Mouse (Mus musculus): ENCODE data around the gene Sh3gl2.

Gene Sh3gl2

GRCm38 (mm10) chr4:85405276-85405675 lies 200.3 kb downstream of the Sh3gl2 start:
- DNase-seq (ENCODE audit: low read depth, low spot score): peak; percentile 64

GRCm38 (mm10) chr4:85416466-85416865 lies 211.5 kb downstream of the Sh3gl2 start:
- no peak for DNase-seq (ENCODE audit: low read depth, low spot score)

- no peak for DNase-seq (ENCODE audit: low read depth, low spot score)
Measured at GRCm38 (mm10) chr4:85420429-85420828, 215.5 kb downstream of the Sh3gl2 start.

- no peak for DNase-seq (ENCODE audit: low read depth, low spot score)
Measured at GRCm38 (mm10) chr4:85426211-85426610, 221.3 kb downstream of the Sh3gl2 start.

- DNase-seq (ENCODE audit: low read depth, low spot score): no peak
Measured at GRCm38 (mm10) chr4:85432786-85433185, 227.9 kb downstream of the Sh3gl2 start.

GRCm38 (mm10) chr4:85434734-85435133 lies 229.8 kb downstream of the Sh3gl2 start:
- DNase-seq (ENCODE audit: low read depth, low spot score): no peak

- DNase-seq (ENCODE audit: low read depth, low spot score): no peak
Measured at GRCm38 (mm10) chr4:85438813-85439212, 233.9 kb downstream of the Sh3gl2 start.

- peak; percentile 42 for DNase-seq (ENCODE audit: low read depth, low spot score)
Measured at GRCm38 (mm10) chr4:85483586-85483985, 278.7 kb downstream of the Sh3gl2 start.

- DNase-seq (ENCODE audit: low read depth, low spot score): peak; percentile 65
Measured at GRCm38 (mm10) chr4:85486316-85486946, 281.5 kb downstream of the Sh3gl2 start.

- DNase-seq (ENCODE audit: low read depth, low spot score): no peak
Measured at GRCm38 (mm10) chr4:85505718-85506117, 300.8 kb downstream of the Sh3gl2 start.

- DNase-seq (ENCODE audit: low read depth, low spot score): no peak
Measured at GRCm38 (mm10) chr4:85506976-85507375, 302.1 kb downstream of the Sh3gl2 start.

GRCm38 (mm10) chr4:85507491-85507890 lies 302.6 kb downstream of the Sh3gl2 start:
- DNase-seq (ENCODE audit: low read depth, low spot score): no peak

GRCm38 (mm10) chr4:85513288-85513687 lies 308.4 kb downstream of the Sh3gl2 start:
- DNase-seq (ENCODE audit: low read depth, low spot score): no peak

- DNase-seq (ENCODE audit: low read depth, low spot score): no peak
Measured at GRCm38 (mm10) chr4:85513792-85514191, 308.9 kb downstream of the Sh3gl2 start, which contains the start of gene Adamtsl1. Adamtsl1 (plus strand) TSS chr4:85514172.

GRCm38 (mm10) chr4:85514205-85514681 lies 309.3 kb downstream of the Sh3gl2 start:
- DNase-seq (ENCODE audit: low read depth, low spot score): no peak

GRCm38 (mm10) chr4:85526966-85527566 lies 322.1 kb downstream of the Sh3gl2 start:
- no peak for DNase-seq (ENCODE audit: low read depth, low spot score)

- no peak for DNase-seq (ENCODE audit: low read depth, low spot score)
Measured at GRCm38 (mm10) chr4:85529852-85530251, 324.9 kb downstream of the Sh3gl2 start.

- no peak for DNase-seq (ENCODE audit: low read depth, low spot score)
Measured at GRCm38 (mm10) chr4:85539677-85540076, 334.8 kb downstream of the Sh3gl2 start.

- no peak for DNase-seq (ENCODE audit: low read depth, low spot score)
Measured at GRCm38 (mm10) chr4:85543221-85543620, 338.3 kb downstream of the Sh3gl2 start.

GRCm38 (mm10) chr4:85554696-85555095 lies 349.8 kb downstream of the Sh3gl2 start:
- DNase-seq (ENCODE audit: low read depth, low spot score): no peak

GRCm38 (mm10) chr4:85559753-85560152 lies 354.8 kb downstream of the Sh3gl2 start:
- DNase-seq (ENCODE audit: low read depth, low spot score): no peak

- no peak for DNase-seq (ENCODE audit: low read depth, low spot score)
Measured at GRCm38 (mm10) chr4:85585426-85585825, 380.5 kb downstream of the Sh3gl2 start.

- no peak for DNase-seq (ENCODE audit: low read depth, low spot score)
Measured at GRCm38 (mm10) chr4:85588928-85589327, 384.0 kb downstream of the Sh3gl2 start.

All from telencephalon, adult 2 months (tissue).